Mouse (Mus musculus) kidney, adult 2 months (tissue): ENCODE measurements around the gene Tekt4.

Experiments
- CTCF ChIP-seq: fragments of 200-500 bp; conservative IDR thresholded peaks from 2 replicates; pipeline ENCODE4 v1.5.1; 2011; ENCODE audit warnings: low read depth, mild to moderate bottlenecking, control low read depth, low read length, moderate library complexity, mixed read lengths; ENCODE audit not compliant: insufficient read depth, insufficient read length
- POLR2A ChIP-seq: fragments of 200-500 bp; IDR thresholded peaks from one replicate; pipeline ENCODE4 v1.6.1; 2011; ENCODE audit warnings: low read depth, low read length, control low read depth

- TF ChIP-seq CTCF (no peak), POLR2A (no peak)
These were observed 44.8 kb upstream of the Tekt4 start for GRCm38 (mm10) chr17:25409621-25410020.
